Mouse (Mus musculus): ENCODE measurements around the gene Klhl42. TPM values are rescaled to one million over a fixed set of nuclear protein-coding genes. Genes with fewer than 3 reads are reported as not detected.

Klhl42 gene
- polyA plus RNA-seq, 1 experiment from 2014 or later: 5.5 TPM

- Histone ChIP-seq H3K4me3 (no peak overlapping the region), H3K27me3 (ENCODE audit: low read depth, poor library complexity, severe bottlenecking) (no peaks in the 10 kb centered on the region), H3K27ac (replicated peaks) (no peak overlapping the region), H3K36me3 (no peaks in the 10 kb centered on the region), H3K9me3 (replicated peaks) (no peaks in the 10 kb centered on the region; the same call in 1 of the 2 replicates), H3K4me1 (no peaks in the 10 kb centered on the region)
- 92% methylated on average over 10 of the region's 10 CpGs for WGBS
- DNase-seq (ENCODE audit: low spot score): no peak
Measured at GRCm38 (mm10) chr6:147127239-147127638, 36.1 kb downstream of the Klhl42 start.

DNA sequence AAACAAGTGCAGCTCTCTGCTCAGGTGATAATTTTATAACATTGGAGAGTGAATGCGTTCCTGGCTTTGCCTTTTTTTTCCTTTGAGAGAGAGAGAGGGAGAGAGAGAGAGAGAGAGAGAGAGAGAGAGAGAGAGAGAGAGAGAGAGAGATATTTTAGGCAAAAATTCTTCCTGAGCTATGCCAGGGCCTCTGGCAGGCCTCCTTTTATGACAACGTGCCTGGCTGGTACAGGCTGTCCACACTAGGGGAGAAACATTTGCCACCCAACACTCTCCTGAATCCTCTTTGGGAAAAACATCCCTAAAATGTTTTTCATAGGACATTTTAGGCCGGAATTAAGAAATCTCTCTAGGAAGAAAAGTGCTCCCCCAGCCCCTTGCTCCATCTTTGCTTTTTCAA is 47.1 kb downstream of the Klhl42 start:
- no peak overlapping the region for H3K27ac ChIP-seq (replicated peaks)
- H3K4me3 ChIP-seq: no peak overlapping the region
- H3K36me3 ChIP-seq: no peaks in the 10 kb centered on the region
- no peaks in the 10 kb centered on the region for H3K4me1 ChIP-seq
- no peak for DNase-seq (ENCODE audit: low spot score)
- no peaks in the 10 kb centered on the region for H3K9me3 ChIP-seq (replicated peaks)
- WGBS: 85% methylated on average over 3 of the region's 3 CpGs
- H3K27me3 ChIP-seq (ENCODE audit: low read depth, poor library complexity, severe bottlenecking): no peaks in the 10 kb centered on the region

GRCm38 (mm10) chr6:147140600-147141154 is 49.5 kb downstream of the Klhl42 start:
- Histone ChIP-seq H3K4me3 (no peak overlapping the region), H3K27ac (replicated peaks) (no peak overlapping the region), H3K9me3 (replicated peaks) (no peaks in the 10 kb centered on the region), H3K27me3 (ENCODE audit: low read depth, poor library complexity, severe bottlenecking) (no peaks in the 10 kb centered on the region), H3K4me1 (peaks cover 7% of the 10 kb centered on the region), H3K36me3 (no peaks in the 10 kb centered on the region)
- WGBS: 93% methylated on average over 7 of the region's 7 CpGs
- DNase-seq (ENCODE audit: low spot score): no peak

- H3K4me1 ChIP-seq: peaks cover 7% of the 10 kb centered on the region
- H3K36me3 ChIP-seq: no peaks in the 10 kb centered on the region
- DNase-seq (ENCODE audit: low spot score): no peak
- no peaks in the 10 kb centered on the region for H3K27me3 ChIP-seq (ENCODE audit: low read depth, poor library complexity, severe bottlenecking)
- H3K4me3 ChIP-seq: no peak overlapping the region
- H3K9me3 ChIP-seq (replicated peaks): no peaks in the 10 kb centered on the region
- WGBS: 89% methylated on average over 5 of the region's 5 CpGs
- H3K27ac ChIP-seq (replicated peaks): no peak overlapping the region
Measured at GRCm38 (mm10) chr6:147144664-147145063, 53.5 kb downstream of the Klhl42 start.

GRCm38 (mm10) chr6:147145277-147145676 is 54.1 kb downstream of the Klhl42 start:
- DNase-seq (ENCODE audit: low spot score): peak; percentile 24
- Histone ChIP-seq H3K4me1 (peaks cover 7% of the 10 kb centered on the region), H3K27me3 (ENCODE audit: low read depth, poor library complexity, severe bottlenecking) (no peaks in the 10 kb centered on the region), H3K4me3 (no peak overlapping the region), H3K27ac (replicated peaks) (no peak overlapping the region), H3K9me3 (replicated peaks) (no peaks in the 10 kb centered on the region), H3K36me3 (no peaks in the 10 kb centered on the region)
- 22% methylated on average over 2 of the region's 2 CpGs for whole genome bisulfite sequencing

DNA sequence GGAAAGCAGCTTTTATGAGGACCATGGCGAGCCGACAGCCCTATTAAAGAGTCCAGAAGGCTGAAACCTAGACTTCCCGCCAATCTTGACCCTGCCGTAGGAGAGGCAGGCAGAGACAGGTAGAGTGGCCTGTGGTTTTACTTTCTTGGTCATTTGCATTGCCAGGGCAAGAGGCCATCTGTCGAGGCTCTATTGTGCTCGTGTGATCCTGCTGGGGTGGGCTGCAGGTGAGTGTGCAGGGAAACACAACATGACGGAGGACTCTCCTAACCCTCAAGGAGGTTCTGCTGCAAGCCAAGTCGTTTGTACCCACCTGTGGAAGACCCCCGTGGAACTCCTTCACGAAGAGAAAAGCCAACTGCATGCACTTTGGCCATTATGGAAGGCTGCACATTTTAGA is 54.6 kb downstream of the Klhl42 start:
- Histone ChIP-seq H3K36me3 (no peaks in the 10 kb centered on the region), H3K27me3 (ENCODE audit: low read depth, poor library complexity, severe bottlenecking) (no peaks in the 10 kb centered on the region)

GRCm38 (mm10) chr6:147151069-147151468 is 59.9 kb downstream of the Klhl42 start:
- Histone ChIP-seq H3K4me3 (no peak overlapping the region), H3K27me3 (ENCODE audit: low read depth, poor library complexity, severe bottlenecking) (no peaks in the 10 kb centered on the region), H3K36me3 (no peaks in the 10 kb centered on the region), H3K9me3 (replicated peaks) (no peaks in the 10 kb centered on the region), H3K27ac (replicated peaks) (no peak overlapping the region), H3K4me1 (no peaks in the 10 kb centered on the region)
- DNase-seq (ENCODE audit: low spot score): no peak
- WGBS: 90% methylated on average over 6 of the region's 6 CpGs

More for the DNA sequence above, 54.6 kb downstream of the Klhl42 start:
- Histone ChIP-seq H3K4me1 (peaks cover 7% of the 10 kb centered on the region), H3K27ac (replicated peaks) (no peak overlapping the region), H3K4me3 (no peak overlapping the region), H3K9me3 (replicated peaks) (no peaks in the 10 kb centered on the region)
- WGBS: 64% methylated on average over 10 of the region's 10 CpGs
- no peak for DNase-seq (ENCODE audit: low spot score)

- no peaks in the 10 kb centered on the region for H3K9me3 ChIP-seq (replicated peaks)
- no peaks in the 10 kb centered on the region for H3K36me3 ChIP-seq
- H3K27me3 ChIP-seq (ENCODE audit: low read depth, poor library complexity, severe bottlenecking): no peaks in the 10 kb centered on the region
- no peak overlapping the region for H3K27ac ChIP-seq (replicated peaks)
- no peaks in the 10 kb centered on the region for H3K4me1 ChIP-seq
- DNase-seq (ENCODE audit: low spot score): no peak
- H3K4me3 ChIP-seq: no peak overlapping the region
Measured at GRCm38 (mm10) chr6:147151839-147152238, 60.7 kb downstream of the Klhl42 start.

DNA sequence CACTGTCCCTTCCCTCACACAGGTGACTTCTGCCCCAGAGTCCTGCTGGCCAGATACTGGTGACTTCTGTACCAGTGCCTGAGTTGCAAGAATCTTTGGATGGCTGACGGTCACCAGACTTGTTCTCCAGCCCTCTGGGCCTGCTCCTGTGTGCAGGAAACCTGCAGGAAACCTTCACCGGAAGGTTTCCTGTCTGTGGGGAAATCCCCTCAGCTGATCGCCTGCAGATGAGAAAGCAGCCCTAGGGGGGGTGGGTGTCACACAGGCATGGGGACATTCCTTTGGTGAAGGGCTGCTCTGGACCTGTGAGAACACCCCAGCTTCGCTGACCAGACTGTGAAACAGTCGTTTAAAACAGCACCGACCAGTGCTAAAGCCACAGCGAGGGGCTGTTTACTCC is 63.9 kb downstream of the Klhl42 start:
- 76% methylated on average over 7 of the region's 7 CpGs for WGBS
- Histone ChIP-seq H3K27ac (replicated peaks) (no peak overlapping the region), H3K9me3 (replicated peaks) (no peaks in the 10 kb centered on the region), H3K36me3 (no peaks in the 10 kb centered on the region), H3K27me3 (ENCODE audit: low read depth, poor library complexity, severe bottlenecking) (no peaks in the 10 kb centered on the region), H3K4me1 (no peaks in the 10 kb centered on the region), H3K4me3 (no peak overlapping the region)
- DNase-seq (ENCODE audit: low spot score): no peak

DNA sequence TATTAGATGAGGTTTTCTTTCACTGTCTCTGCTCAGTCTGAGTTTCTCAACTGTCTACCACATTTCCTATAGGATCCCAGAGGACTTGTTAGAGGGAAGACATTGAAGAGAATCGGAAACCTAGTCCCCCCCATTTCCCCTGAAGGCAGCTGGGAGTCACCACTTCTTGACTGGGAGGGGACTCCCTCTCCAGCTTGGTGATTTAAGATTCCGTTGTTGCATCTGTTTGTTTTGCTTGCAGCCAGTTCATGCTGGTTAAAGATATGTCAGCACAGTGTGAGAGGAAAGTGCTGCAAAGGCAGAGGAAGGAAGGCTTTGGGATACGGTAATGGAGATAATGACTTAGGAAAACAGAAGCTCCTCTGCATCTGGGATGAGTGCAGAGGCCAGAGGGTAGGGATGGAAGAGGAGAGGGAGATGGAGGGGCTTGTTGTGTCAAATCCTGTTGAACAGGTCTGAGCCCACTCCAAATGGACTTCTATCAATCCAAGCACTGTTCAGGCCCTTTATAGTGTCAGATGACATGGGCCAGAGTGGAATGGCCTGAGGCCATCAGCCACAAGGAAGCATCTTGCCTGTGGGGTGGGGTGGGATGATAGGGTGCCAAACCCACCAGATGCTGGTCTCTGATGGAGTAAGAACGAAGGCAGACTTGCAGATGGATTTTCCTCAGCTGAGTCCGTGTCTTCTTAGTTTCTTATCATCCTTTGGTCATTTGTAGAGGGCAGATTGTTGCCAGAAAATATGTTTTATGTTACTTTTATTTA is 70.8 kb downstream of the Klhl42 start:
- H3K27me3 ChIP-seq (ENCODE audit: low read depth, poor library complexity, severe bottlenecking): no peaks in the 10 kb centered on the region
- H3K36me3 ChIP-seq: no peaks in the 10 kb centered on the region
- no peaks in the 10 kb centered on the region for H3K4me1 ChIP-seq
- WGBS: 66% methylated on average over 5 of the region's 5 CpGs
- no peaks in the 10 kb centered on the region for H3K9me3 ChIP-seq (replicated peaks)
- no peak overlapping the region for H3K27ac ChIP-seq (replicated peaks)
- H3K4me3 ChIP-seq: no peak overlapping the region
- DNase-seq (ENCODE audit: low spot score): no peak

Other genes with a start within 250 kb of the Klhl42 start
- gene Smco2, start 241.3 kb upstream of the Klhl42 start, polyA plus RNA-seq (2016; fragmentation: Nextera tagmentation; extraction: Ambion mirVana): not detected in 2 replicates
- gene Ppfibp1, start 202.9 kb upstream of the Klhl42 start, polyA plus RNA-seq (2016; fragmentation: Nextera tagmentation; extraction: Ambion mirVana): 28.4 and 28.8 TPM in 2 replicates
- gene 1700034J05Rik, start 137.0 kb upstream of the Klhl42 start, polyA plus RNA-seq (2016; fragmentation: Nextera tagmentation; extraction: Ambion mirVana): 0.11 TPM in 2 replicates
- gene Rep15, start 58.8 kb upstream of the Klhl42 start, polyA plus RNA-seq (2016; fragmentation: Nextera tagmentation; extraction: Ambion mirVana): 0.60 and 0.69 TPM in 2 replicates
- gene Mrps35, start 48.6 kb upstream of the Klhl42 start, polyA plus RNA-seq (2016; fragmentation: Nextera tagmentation; extraction: Ambion mirVana): 109 TPM in 2 replicates
- gene Mansc4, start 4.3 kb upstream of the Klhl42 start, polyA plus RNA-seq (2016; fragmentation: Nextera tagmentation; extraction: Ambion mirVana): 0.27 and 0.44 TPM in 2 replicates
- 0.42 and 0.46 TPM in 2 replicates for gene Pthlh, start 172.8 kb downstream of the Klhl42 start, polyA plus RNA-seq (2016; fragmentation: Nextera tagmentation; extraction: Ambion mirVana)